Mouse (Mus musculus): Measurements from ENCODE around the gene Map2k7.
A peak's percentile ranks its signal among the peaks of the same experiment; 100 is the strongest.
"Not testable (repeated sequence)": the region's sequence is repeated elsewhere in the genome, so short reads cannot be mapped to it uniquely, and the experiment has no call there.

Gene Map2k7

GRCm38 (mm10) chr8:4226739-4227347 is 11.7 kb upstream of the Map2k7 start, which contains the start of gene Lrrc8e:
TSS of gene Lrrc8e (plus strand) at chr8:4226827.
- no peak for DNase-seq (ENCODE audit: low spot score)

GRCm38 (mm10) chr8:4227919-4228318 is 10.6 kb upstream of the Map2k7 start:
- no peak for DNase-seq (ENCODE audit: low spot score)

- no peak for DNase-seq (ENCODE audit: low spot score)
Observed at GRCm38 (mm10) chr8:4229784-4230183, 8.8 kb upstream of the Map2k7 start.

GRCm38 (mm10) chr8:4230612-4231351 is 7.8 kb upstream of the Map2k7 start:
- DNase-seq (ENCODE audit: low spot score) = no peak

- peak; percentile 58 for DNase-seq (ENCODE audit: low spot score)
Observed at GRCm38 (mm10) chr8:4237814-4238433, 616 bp upstream of the Map2k7 start.

GRCm38 (mm10) chr8:4239193-4239890 is 802 bp downstream of the Map2k7 start:
- DNase-seq (ENCODE audit: low spot score) = no peak

GRCm38 (mm10) chr8:4245061-4245460 is 6.5 kb downstream of the Map2k7 start:
- no peak for DNase-seq (ENCODE audit: low spot score)

- no peak for DNase-seq (ENCODE audit: low spot score)
Observed at GRCm38 (mm10) chr8:4245737-4246136, 7.2 kb downstream of the Map2k7 start.

- no peak for DNase-seq (ENCODE audit: low spot score)
Observed at GRCm38 (mm10) chr8:4247241-4247640, 8.7 kb downstream of the Map2k7 start.

GRCm38 (mm10) chr8:4247951-4248540 is 9.5 kb downstream of the Map2k7 start, which contains the start of gene Tgfbr3l:
TSS of gene Tgfbr3l (plus strand) at chr8:4248214.
- no peak for DNase-seq (ENCODE audit: low spot score)

- no peak for DNase-seq (ENCODE audit: low spot score)
Observed at GRCm38 (mm10) chr8:4249213-4249612, 10.7 kb downstream of the Map2k7 start.

GRCm38 (mm10) chr8:4250306-4250970 is 11.9 kb downstream of the Map2k7 start:
- peak; percentile 68 for DNase-seq (ENCODE audit: low spot score)

GRCm38 (mm10) chr8:4252116-4252760 is 13.7 kb downstream of the Map2k7 start:
- no peak for DNase-seq (ENCODE audit: low spot score)

GRCm38 (mm10) chr8:4252934-4253841 is 14.6 kb downstream of the Map2k7 start, which contains the start of gene Snapc2:
TSS of gene Snapc2 (plus strand) at chr8:4253080.
- peak; percentile 96 for DNase-seq (ENCODE audit: low spot score)

- DNase-seq (ENCODE audit: low spot score) = no peak
Observed at GRCm38 (mm10) chr8:4254001-4254400, 15.5 kb downstream of the Map2k7 start.

GRCm38 (mm10) chr8:4255471-4255870 is 16.9 kb downstream of the Map2k7 start:
- DNase-seq (ENCODE audit: low spot score) = not testable (repeated sequence)

GRCm38 (mm10) chr8:4256911-4257310 is 18.4 kb downstream of the Map2k7 start:
- DNase-seq (ENCODE audit: low spot score) = no peak

GRCm38 (mm10) chr8:4257350-4257749 is 18.8 kb downstream of the Map2k7 start:
- no peak for DNase-seq (ENCODE audit: low spot score)

- DNase-seq (ENCODE audit: low spot score) = peak; percentile 71
Observed at GRCm38 (mm10) chr8:4258233-4258632, 19.7 kb downstream of the Map2k7 start.

- DNase-seq (ENCODE audit: low spot score) = peak; percentile 39
Observed at GRCm38 (mm10) chr8:4258678-4259077, 20.1 kb downstream of the Map2k7 start.
